Mouse (Mus musculus) hindbrain, postnatal 0 days (tissue): ENCODE results near the gene Dazap1. TPM values are rescaled to one million over a fixed set of nuclear protein-coding genes. Genes with fewer than 3 reads are reported as not detected.

Experiments used
- ATAC-seq: fragments of 200-750 bp; cut with Nextera tagmentation; 2 replicates; pipeline ENCODE4 v1.8.0; 2017; ENCODE audit warnings: mild to moderate bottlenecking, moderate TSS enrichment, moderate library complexity
- DNase-seq: peaks from one replicate; pipeline ENCODE4 v3.0.0-alpha.2; 2015; ENCODE audit warnings: low spot score
- H3K27ac ChIP-seq: fragments of 300-500 bp; sonication (generic); 2 replicates; pipeline ENCODE4 v1.5.1; 2014; ENCODE audit warnings: mild to moderate bottlenecking
- H3K27me3 ChIP-seq: fragments of 300-500 bp; sonication (generic); 2 replicates; pipeline ENCODE4 v1.6.1; 2014; ENCODE audit warnings: low read length, mixed read lengths; ENCODE audit not compliant: insufficient read depth
- H3K36me3 ChIP-seq: fragments of 300-500 bp; sonication (generic); 2 replicates; pipeline ENCODE4 v1.6.1; 2014; ENCODE audit warnings: low read length, mixed read lengths; ENCODE audit not compliant: insufficient read depth
- H3K4me1 ChIP-seq: fragments of 300-500 bp; sonication (generic); 2 replicates; pipeline ENCODE4 v1.6.1; 2014; ENCODE audit warnings: antibody characterized with exemption, low read length, mixed read lengths; ENCODE audit not compliant: insufficient read depth
- H3K4me2 ChIP-seq: fragments of 300-500 bp; sonication (generic); 2 replicates; pipeline ENCODE4 v1.6.1; 2014; ENCODE audit warnings: low read depth, mild to moderate bottlenecking, low read length, moderate library complexity, mixed read lengths
- H3K4me3 ChIP-seq: fragments of 300-500 bp; sonication (generic); 2 replicates; pipeline ENCODE4 v1.5.1; 2014; ENCODE audit warnings: low read length
- H3K9ac ChIP-seq: fragments of 300-500 bp; sonication (generic); replicated peaks from 2 replicates; pipeline ENCODE4 v1.6.1; 2014; ENCODE audit warnings: mild to moderate bottlenecking, low read length, moderate library complexity, mixed read lengths
- H3K9me3 ChIP-seq: fragments of 300-500 bp; sonication (generic); 2 replicates; pipeline ENCODE4 v1.6.1; 2016; ENCODE audit warnings: low read length, mixed read lengths
- CTCF ChIP-seq: IDR thresholded peaks from 2 replicates; pipeline ENCODE4 v1.5.1; 2016; ENCODE audit warnings: antibody characterized with exemption, control low read depth, low read depth
- WGBS: fragments of 180-500 bp; shearing (Covaris S2); extraction: QIAGEN DNeasy Blood & Tissue Kit; methylation state at CpG from one replicate; pipeline ENCODE4 v1.1.7; 2014; 5-methylcytosine and 5-hydroxymethylcytosine counted together
- polyA plus RNA-seq: library from polyadenylated mRNA; unstranded; fragments of >200 nt; fragmentation: Nextera tagmentation; extraction: Ambion mirVana; gene quantifications from 2 replicates; pipeline ENCODE4 v1.2.1, GENCODE M21; 2015
- total RNA-seq: library from RNA; depleted of rRNA; stranded (reverse); fragments of >200 nt; gene quantifications from 2 replicates; pipeline ENCODE4 v1.2.3, GENCODE M21; 2014

The Dazap1 gene
- total and polyA plus RNA-seq, 2 experiments from 2014 or later: 38.5 to 79.1 TPM

GRCm38 (mm10) chr10:80279273-80279672, 18.0 kb downstream of the Dazap1 start:
- DNase-seq (no peak), ATAC-seq (no peak)
- H3K4me1 ChIP-seq: no peaks in the 10 kb centered on the region
- TF ChIP-seq CTCF: no peak
- 89% methylated on average over 12 of the region's 12 CpGs for WGBS
- H3K4me2 ChIP-seq: no peak overlapping the region
- H3K27me3 ChIP-seq: no peaks in the 10 kb centered on the region
- no peak overlapping the region for H3K9ac ChIP-seq
- no peak overlapping the region for H3K27ac ChIP-seq
- peaks cover 64% of the 10 kb centered on the region for H3K36me3 ChIP-seq
- no peak overlapping the region for H3K4me3 ChIP-seq
- no peaks in the 10 kb centered on the region for H3K9me3 ChIP-seq

- 78% methylated on average over 7 of the region's 7 CpGs for WGBS
Observed at GRCm38 (mm10) chr10:80281304-80281703, 20.0 kb downstream of the Dazap1 start.

GRCm38 (mm10) chr10:80281921-80282371, 20.7 kb downstream of the Dazap1 start:
- no peak overlapping the region for H3K9ac ChIP-seq
- DNase-seq: peak; percentile 46

More at GRCm38 (mm10) chr10:80281304-80281703, 20.0 kb downstream of the Dazap1 start:
- peak overlapping the region; percentile 32; the same call in 1 of the 2 replicates for H3K27ac ChIP-seq
- no peak for TF ChIP-seq CTCF
- H3K4me1 ChIP-seq: no peaks in the 10 kb centered on the region
- peaks cover 67% of the 10 kb centered on the region for H3K36me3 ChIP-seq
- no peak overlapping the region for H3K4me2 ChIP-seq
- H3K9ac ChIP-seq: no peak overlapping the region
- H3K27me3 ChIP-seq: no peaks in the 10 kb centered on the region
- no peaks in the 10 kb centered on the region for H3K9me3 ChIP-seq
- ATAC-seq (no peak; the same call in 1 of the 2 replicates), DNase-seq (no peak)
- H3K4me3 ChIP-seq: no peak overlapping the region

GRCm38 (mm10) chr10:80282481-80283441, 21.5 kb downstream of the Dazap1 start:
- no peaks in the 10 kb centered on the region for H3K4me1 ChIP-seq
- WGBS: 88% methylated on average over 20 of the region's 20 CpGs
- H3K4me2 ChIP-seq: no peak overlapping the region
- H3K9ac ChIP-seq: no peak overlapping the region
- no peaks in the 10 kb centered on the region for H3K27me3 ChIP-seq
- H3K9me3 ChIP-seq: no peaks in the 10 kb centered on the region
- TF ChIP-seq CTCF: no peak
- peaks cover 53% of the 10 kb centered on the region for H3K36me3 ChIP-seq
- H3K4me3 ChIP-seq: no peak overlapping the region
- H3K27ac ChIP-seq: no peak overlapping the region
- ATAC-seq (no peak), DNase-seq (no peak)

More at GRCm38 (mm10) chr10:80281921-80282371, 20.7 kb downstream of the Dazap1 start:
- no peak for TF ChIP-seq CTCF
- Histone ChIP-seq H3K9me3 (no peaks in the 10 kb centered on the region), H3K27ac (peak overlapping the region; percentile 32; the same call in 1 of the 2 replicates), H3K4me2 (no peak overlapping the region), H3K36me3 (peaks cover 61% of the 10 kb centered on the region), H3K27me3 (no peaks in the 10 kb centered on the region), H3K4me1 (no peaks in the 10 kb centered on the region), H3K4me3 (no peak overlapping the region)
- WGBS: 55% methylated on average over 8 of the region's 8 CpGs
- 0 out of 2 replicates have a peak, but pooled peaks have one; percentile 13 for ATAC-seq

- no peak for ATAC-seq
Observed at GRCm38 (mm10) chr10:80285222-80286070, 24.2 kb downstream of the Dazap1 start.

GRCm38 (mm10) chr10:80288097-80288496, 26.8 kb downstream of the Dazap1 start:
- H3K36me3 ChIP-seq: peaks cover 26% of the 10 kb centered on the region
- no peaks in the 10 kb centered on the region for H3K4me1 ChIP-seq
- H3K4me2 ChIP-seq: no peak overlapping the region
- no peak for ATAC-seq
- 93% methylated on average over 12 of the region's 12 CpGs for WGBS
- H3K9ac ChIP-seq: no peak overlapping the region
- H3K27ac ChIP-seq: no peak overlapping the region
- DNase-seq: no peak
- no peak for TF ChIP-seq CTCF
- no peak overlapping the region for H3K4me3 ChIP-seq
- no peaks in the 10 kb centered on the region for H3K27me3 ChIP-seq
- H3K9me3 ChIP-seq: no peaks in the 10 kb centered on the region

More at GRCm38 (mm10) chr10:80285222-80286070, 24.2 kb downstream of the Dazap1 start:
- no peak overlapping the region for H3K4me2 ChIP-seq
- no peak for DNase-seq
- no peaks in the 10 kb centered on the region for H3K27me3 ChIP-seq
- H3K9ac ChIP-seq: no peak overlapping the region
- no peak overlapping the region for H3K4me3 ChIP-seq
- H3K36me3 ChIP-seq: peaks cover 42% of the 10 kb centered on the region
- no peak for TF ChIP-seq CTCF
- no peak overlapping the region for H3K27ac ChIP-seq
- H3K9me3 ChIP-seq: no peaks in the 10 kb centered on the region
- H3K4me1 ChIP-seq: no peaks in the 10 kb centered on the region
- WGBS: 79% methylated on average over 15 of the region's 15 CpGs
